Mouse (Mus musculus) thymus, postnatal 14 days (tissue): ENCODE results near the gene Vwa1.
A peak's percentile ranks its signal among the peaks of the same experiment; 100 is the strongest.

Experiments used
- DNase-seq: peaks from one replicate; pipeline ENCODE4 v3.0.0; 2021

Vwa1 gene

GRCm38 (mm10) chr4:155779498-155779897 is 5.0 kb upstream of the Vwa1 start:
- DNase-seq: no peak

- DNase-seq: no peak
Observed at GRCm38 (mm10) chr4:155777816-155778215, 3.3 kb upstream of the Vwa1 start.

GRCm38 (mm10) chr4:155776704-155777335 is 2.3 kb upstream of the Vwa1 start:
- DNase-seq: no peak

- no peak for DNase-seq
Observed at GRCm38 (mm10) chr4:155775855-155776254, 1.4 kb upstream of the Vwa1 start.

DNA sequence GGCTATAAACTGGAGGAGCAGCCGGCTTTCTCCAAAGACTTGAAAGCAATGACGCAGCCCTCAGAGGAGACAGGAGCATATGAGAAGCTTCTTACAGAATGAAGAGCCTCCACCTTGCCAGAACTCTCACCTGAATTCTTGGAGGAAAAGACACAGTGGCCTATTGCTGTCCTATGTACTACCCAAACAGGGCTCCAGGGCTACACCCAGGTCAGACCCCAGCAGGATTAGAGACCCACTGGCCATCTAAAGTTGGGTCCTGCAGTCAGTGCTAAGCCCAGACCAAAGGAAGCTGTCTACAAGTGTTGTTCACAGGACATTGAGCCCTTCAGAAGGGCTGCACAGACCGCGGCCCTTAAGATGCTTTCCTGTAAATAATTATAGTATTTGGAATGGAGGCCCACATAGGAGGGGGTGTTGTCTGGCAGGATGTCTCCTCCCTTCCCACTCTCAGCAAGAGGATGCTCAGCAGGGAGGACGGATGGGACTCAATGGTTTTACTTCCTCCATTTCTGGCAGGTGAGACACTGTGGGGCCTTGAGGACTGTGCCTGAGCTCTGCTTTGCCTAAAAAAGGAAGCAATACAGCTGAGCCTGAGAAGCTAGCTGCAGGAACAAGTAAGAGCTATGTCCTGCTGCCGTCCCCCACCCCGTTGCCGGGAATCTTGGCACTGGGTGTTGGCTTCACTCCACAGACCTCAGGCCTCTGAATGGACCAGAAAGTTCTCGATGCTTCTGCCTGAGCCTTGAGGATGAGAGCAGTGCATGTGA is 658 bp upstream of the Vwa1 start:
- DNase-seq: no peak

- no peak for DNase-seq
Observed at GRCm38 (mm10) chr4:155773335-155774078, 991 bp downstream of the Vwa1 start.

GRCm38 (mm10) chr4:155772786-155773185 is 1.7 kb downstream of the Vwa1 start:
- DNase-seq: no peak

DNA sequence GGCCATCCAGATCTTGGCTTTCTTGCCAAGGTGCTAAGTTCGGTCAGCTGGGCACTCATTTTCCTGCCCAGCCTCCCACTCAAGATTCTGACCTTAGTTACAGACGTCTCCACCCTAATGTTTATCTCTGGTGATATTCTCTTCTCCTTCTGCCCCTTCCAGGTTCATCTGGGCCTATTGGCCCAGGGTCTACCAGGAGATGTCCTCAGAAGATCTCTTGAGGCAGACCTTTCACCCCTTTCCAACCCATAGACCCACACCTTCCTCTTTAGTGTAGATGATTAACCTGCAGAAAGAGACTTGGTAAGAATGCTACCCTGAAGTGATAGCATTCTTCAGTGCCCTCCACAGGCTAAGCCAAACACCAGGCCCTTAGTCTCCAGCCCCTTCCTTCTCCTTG is 2.8 kb downstream of the Vwa1 start:
- DNase-seq: no peak

- no peak for DNase-seq
Observed at GRCm38 (mm10) chr4:155770626-155771025, 3.9 kb downstream of the Vwa1 start.

- peak; percentile 85 for DNase-seq
Observed at GRCm38 (mm10) chr4:155769880-155770512, 4.5 kb downstream of the Vwa1 start.

- no peak for DNase-seq
Observed at GRCm38 (mm10) chr4:155769496-155769879, 5.0 kb downstream of the Vwa1 start.

GRCm38 (mm10) chr4:155762357-155762756 is 12.1 kb downstream of the Vwa1 start:
- no peak for DNase-seq

DNA sequence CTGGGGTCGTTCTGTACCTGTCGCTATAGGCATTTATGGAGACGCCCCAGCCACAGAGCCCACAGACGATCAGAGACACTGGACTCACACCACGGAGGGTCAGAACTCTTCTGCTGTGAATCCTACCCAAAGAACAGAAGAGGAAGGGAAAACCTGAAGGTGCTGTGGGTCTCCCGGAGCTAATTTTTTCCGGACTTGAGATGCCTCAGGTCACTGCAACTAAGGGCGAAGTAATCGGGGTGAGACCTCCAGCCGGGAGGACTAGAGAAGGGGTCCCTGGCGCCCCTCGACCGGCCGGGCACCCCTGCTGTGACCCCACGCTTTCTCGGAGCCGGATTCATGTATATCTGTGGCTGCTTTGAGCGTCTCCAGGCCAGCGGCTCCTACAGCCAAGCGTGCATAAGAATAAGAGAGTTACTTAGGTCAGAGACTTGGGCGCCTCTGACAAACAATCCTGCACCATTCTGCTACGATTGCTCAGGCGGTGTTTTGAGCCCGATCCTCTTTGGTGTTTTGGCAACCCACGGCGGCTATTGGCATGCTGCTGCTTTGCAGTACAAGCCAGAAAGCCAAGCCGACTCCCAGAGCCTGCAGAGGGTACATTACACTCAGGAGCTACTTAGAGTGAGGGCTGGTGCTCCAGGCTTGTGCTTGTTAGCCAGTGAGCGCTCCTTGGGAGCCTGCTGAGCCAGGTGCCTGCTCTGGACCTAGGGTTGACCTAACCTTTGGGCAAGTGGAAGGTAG is 13.0 kb downstream of the Vwa1 start:
- peak; percentile 18 for DNase-seq

DNA sequence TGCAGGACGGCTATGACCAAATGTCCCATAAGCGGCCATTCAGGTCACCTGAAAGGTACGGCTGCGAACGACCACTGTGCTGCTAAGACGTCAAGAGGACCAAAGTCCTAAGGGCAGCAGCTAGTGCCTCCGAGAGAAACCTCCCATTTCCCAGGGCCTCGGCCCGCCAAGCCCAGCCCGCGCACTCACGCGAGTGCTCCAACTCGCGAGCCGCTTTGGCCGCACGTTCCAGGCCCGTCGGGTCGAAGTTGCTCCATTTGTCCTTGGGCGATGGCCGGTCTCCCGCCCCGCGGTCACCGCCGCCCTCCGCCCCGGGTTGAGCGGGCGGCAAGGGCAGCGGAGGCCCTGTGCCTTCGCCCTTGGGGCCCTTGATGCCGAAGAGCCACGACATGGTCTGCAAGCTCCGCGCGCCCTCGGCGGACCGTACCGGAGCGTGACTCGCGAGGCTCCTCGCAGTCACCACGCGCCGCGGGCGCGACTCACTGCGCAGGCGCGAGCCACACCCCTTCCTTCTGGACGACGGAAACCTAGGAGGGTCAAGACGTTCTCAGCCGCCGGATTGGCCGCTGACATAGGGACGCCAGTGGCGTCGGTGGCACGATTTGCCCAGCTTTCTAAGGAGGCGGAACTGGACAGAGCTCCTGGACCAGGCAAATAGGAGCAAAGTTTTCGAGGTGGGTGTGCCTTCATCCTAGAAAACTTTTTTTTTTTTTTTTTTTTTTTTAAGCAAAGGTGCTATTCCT is 13.7 kb downstream of the Vwa1 start, which contains the start of gene Atad3a:
Gene Atad3a, minus strand, starts transcription at position 481 of the 743 bp plus-strand sequence.
- peak; percentile 96 for DNase-seq

GRCm38 (mm10) chr4:155759862-155760612 is 14.5 kb downstream of the Vwa1 start:
- DNase-seq: peak; percentile 56

DNA sequence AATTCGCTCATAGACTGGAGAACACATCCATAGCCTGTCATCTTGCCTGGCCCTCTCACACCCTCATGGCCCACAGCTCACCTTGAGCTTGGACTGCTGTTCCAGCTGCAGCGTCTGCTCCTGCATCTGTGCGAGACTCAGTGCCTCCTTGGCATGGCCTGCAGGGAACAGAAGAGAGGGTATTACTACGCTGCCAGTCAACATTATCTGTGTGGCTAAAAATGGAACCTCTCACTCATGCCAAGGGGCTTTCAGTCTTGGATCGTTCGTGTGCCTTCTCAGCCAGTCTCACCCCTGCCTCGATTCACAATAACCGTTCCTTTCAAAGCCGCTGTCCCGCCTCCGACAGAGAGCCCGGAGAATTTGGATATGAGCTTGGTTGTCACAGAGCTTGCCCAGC is 17.5 kb downstream of the Vwa1 start:
- no peak for DNase-seq

GRCm38 (mm10) chr4:155746575-155747490 is 27.7 kb downstream of the Vwa1 start:
- no peak for DNase-seq

DNA sequence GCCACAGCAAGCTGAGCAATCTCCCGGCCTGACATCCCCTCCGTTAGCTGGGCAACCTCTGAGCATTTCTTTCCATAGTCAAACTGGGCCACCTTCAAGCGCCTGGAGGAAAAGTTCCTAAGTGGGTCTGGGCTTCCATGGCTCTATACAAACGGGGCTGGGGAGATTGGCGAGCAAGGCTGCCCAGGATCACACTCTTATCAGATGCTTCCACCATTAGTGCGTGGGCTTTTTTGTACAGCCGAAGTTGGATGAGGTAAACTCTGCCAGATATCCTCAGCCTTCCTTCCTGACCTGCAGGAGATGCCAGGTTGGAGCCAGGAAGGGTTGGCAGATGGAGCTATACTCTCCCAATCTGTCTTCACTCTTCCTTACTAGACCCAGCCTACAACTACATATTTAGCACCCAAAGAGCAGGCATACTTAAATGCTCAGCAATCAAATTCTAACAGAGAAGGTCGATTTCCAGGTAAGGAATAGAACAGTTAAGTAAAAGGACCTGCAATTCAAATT is 28.4 kb downstream of the Vwa1 start:
- DNase-seq: no peak

DNA sequence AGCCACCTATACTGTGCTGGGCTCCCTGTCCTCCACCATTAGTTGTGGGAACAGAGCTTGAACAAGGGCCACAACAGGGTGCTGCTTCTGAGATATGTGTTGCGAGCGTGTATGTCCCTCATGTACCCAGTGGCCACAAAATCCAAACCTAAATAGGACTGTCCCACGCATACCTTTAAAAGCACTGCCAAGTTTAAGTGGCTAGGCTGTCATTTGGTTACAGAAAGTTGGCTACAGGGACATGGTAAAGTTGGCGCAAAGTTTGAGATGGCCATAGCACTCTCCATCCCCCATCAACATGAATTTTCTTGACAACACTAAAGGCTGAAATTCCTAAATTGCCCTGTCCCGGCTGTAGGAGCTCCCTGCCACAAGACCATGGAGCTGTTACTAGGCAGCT is 29.4 kb downstream of the Vwa1 start:
- no peak for DNase-seq

DNA sequence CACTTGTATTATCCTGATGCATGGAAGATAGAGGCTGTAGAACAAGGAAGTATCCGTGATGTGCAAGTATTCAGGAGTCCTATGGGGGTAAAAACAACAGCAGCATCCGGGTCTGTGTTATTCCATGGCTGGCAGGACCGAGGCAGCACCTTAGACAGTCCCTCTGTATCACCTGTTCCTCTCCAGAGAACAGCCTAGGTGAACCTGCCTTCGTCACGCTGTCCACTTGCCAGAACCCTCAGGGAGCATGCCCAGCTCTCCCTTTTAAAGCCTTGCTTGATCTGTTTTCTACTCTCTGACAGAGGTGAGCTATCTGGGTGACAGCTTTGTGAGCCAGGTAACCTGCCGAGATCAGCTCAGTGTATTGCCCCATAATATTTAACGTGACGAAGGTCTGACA is 30.0 kb downstream of the Vwa1 start:
- DNase-seq: no peak
